Mouse (Mus musculus) brain, embryonic 14.5 days (tissue): ENCODE measurements around the gene Fkbp10.

Experiments
- CTCF ChIP-seq: fragments of 200-500 bp; IDR thresholded peaks from 2 replicates; pipeline ENCODE4 v1.5.1; 2012; ENCODE audit warnings: inconsistent platforms, mild to moderate bottlenecking, moderate library complexity, borderline replicate concordance; ENCODE audit not compliant: insufficient read depth, insufficient read length; ENCODE audit errors: extremely low read depth
- POLR2A ChIP-seq: fragments of 200-500 bp; IDR thresholded peaks from 2 replicates; pipeline ENCODE4 v1.6.1; 2012; ENCODE audit warnings: mild to moderate bottlenecking, inconsistent platforms, borderline replicate concordance; ENCODE audit not compliant: poor library complexity, insufficient read depth, insufficient read length, severe bottlenecking; ENCODE audit errors: extremely low read depth

GRCm38 (mm10) chr11:100425851-100426250, 10.4 kb downstream of the Fkbp10 start:
- TF ChIP-seq POLR2A, result no peak
- TF ChIP-seq CTCF, result peak; percentile 71
